Mouse (Mus musculus) 3134 (cell line): Measurements from ENCODE around the gene L2hgdh.

Experiments
- DNase-seq: peaks from one replicate; pipeline ENCODE4 v3.0.0-alpha.2; 2011; ENCODE audit warnings: low spot score; ENCODE audit not compliant: insufficient read length; ENCODE audit errors: extremely low read depth

L2hgdh gene

GRCm38 (mm10) chr12:69730306-69730705 lies 5.6 kb upstream of the L2hgdh start:
- no peak for DNase-seq

- DNase-seq = no peak
Measured at GRCm38 (mm10) chr12:69729246-69729645, 4.6 kb upstream of the L2hgdh start.

GRCm38 (mm10) chr12:69724018-69724710 lies 509 bp downstream of the L2hgdh start:
- DNase-seq = no peak

- DNase-seq = no peak
Measured at GRCm38 (mm10) chr12:69723376-69723775, 1.3 kb downstream of the L2hgdh start.

GRCm38 (mm10) chr12:69722857-69723256 lies 1.8 kb downstream of the L2hgdh start:
- DNase-seq = no peak

GRCm38 (mm10) chr12:69713628-69714027 lies 11.0 kb downstream of the L2hgdh start:
- no peak for DNase-seq

- DNase-seq = no peak
Measured at GRCm38 (mm10) chr12:69704799-69705458, 19.7 kb downstream of the L2hgdh start.

GRCm38 (mm10) chr12:69698352-69698751 lies 26.3 kb downstream of the L2hgdh start:
- DNase-seq = no peak

GRCm38 (mm10) chr12:69696746-69697145 lies 27.9 kb downstream of the L2hgdh start:
- no peak for DNase-seq

GRCm38 (mm10) chr12:69693471-69693870 lies 31.2 kb downstream of the L2hgdh start:
- DNase-seq = no peak

- no peak for DNase-seq
Measured at GRCm38 (mm10) chr12:69690714-69691113, 34.0 kb downstream of the L2hgdh start.

- DNase-seq = no peak
Measured at GRCm38 (mm10) chr12:69689094-69689493, 35.6 kb downstream of the L2hgdh start.

- no peak for DNase-seq
Measured at GRCm38 (mm10) chr12:69688368-69688767, 36.3 kb downstream of the L2hgdh start.

- peak; percentile 65 for DNase-seq
Measured at GRCm38 (mm10) chr12:69683537-69683936, 41.1 kb downstream of the L2hgdh start.

GRCm38 (mm10) chr12:69682788-69683419 lies 41.8 kb downstream of the L2hgdh start:
- peak; percentile 8 for DNase-seq

GRCm38 (mm10) chr12:69682065-69682787 lies 42.4 kb downstream of the L2hgdh start:
- DNase-seq = peak; percentile 85

- peak; percentile 52 for DNase-seq
Measured at GRCm38 (mm10) chr12:69681566-69682061, 43.1 kb downstream of the L2hgdh start, which contains the start of gene Sos2. TSS of gene Sos2 (minus strand) at chr12:69681852.

- peak; percentile 79 for DNase-seq
Measured at GRCm38 (mm10) chr12:69680635-69681565, 43.8 kb downstream of the L2hgdh start.

- no peak for DNase-seq
Measured at GRCm38 (mm10) chr12:69676157-69676556, 48.5 kb downstream of the L2hgdh start.
